Mouse (Mus musculus) kidney, adult 2 months (tissue): Measurements from ENCODE around the gene Ints6l. TPM values are rescaled to one million over a fixed set of nuclear protein-coding genes. Genes with fewer than 3 reads are reported as not detected.

Source experiments
- DNase-seq: peaks from one replicate; pipeline ENCODE4 v3.0.0; 2021
- H3K27ac ChIP-seq: fragments of 200-500 bp; 2 replicates; pipeline ENCODE4 v1.5.1; 2012; ENCODE audit warnings: low read depth, low read length, control low read depth, inconsistent platforms; ENCODE audit not compliant: insufficient read depth
- H3K27me3 ChIP-seq: fragments of 200-500 bp; replicated peaks from 2 replicates; pipeline ENCODE4 v1.6.1; 2012; ENCODE audit warnings: mild to moderate bottlenecking, moderate library complexity, low read length, inconsistent platforms; ENCODE audit not compliant: control insufficient read depth, insufficient read depth
- H3K36me3 ChIP-seq: fragments of 200-500 bp; 2 replicates; pipeline ENCODE4 v1.6.1; 2012; ENCODE audit warnings: mild to moderate bottlenecking, moderate library complexity, low read length, inconsistent platforms; ENCODE audit not compliant: control insufficient read depth, insufficient read depth
- H3K4me1 ChIP-seq: fragments of 200-500 bp; 2 replicates; pipeline ENCODE4 v1.6.1; 2011; ENCODE audit warnings: low read length; ENCODE audit not compliant: control insufficient read depth, insufficient read depth
- H3K4me3 ChIP-seq: fragments of 200-500 bp; 2 replicates; pipeline ENCODE4 v1.5.1; 2011; ENCODE audit warnings: mild to moderate bottlenecking, low read depth, low read length, control low read depth; ENCODE audit not compliant: insufficient read depth
- CTCF ChIP-seq: fragments of 200-500 bp; conservative IDR thresholded peaks from 2 replicates; pipeline ENCODE4 v1.5.1; 2011; ENCODE audit warnings: low read depth, mild to moderate bottlenecking, control low read depth, low read length, moderate library complexity, mixed read lengths; ENCODE audit not compliant: insufficient read depth, insufficient read length
- POLR2A ChIP-seq: fragments of 200-500 bp; IDR thresholded peaks from one replicate; pipeline ENCODE4 v1.6.1; 2011; ENCODE audit warnings: low read depth, low read length, control low read depth
- WGBS: fragments of 180-500 bp; shearing (Covaris S2); methylation state at CpG from one replicate; pipeline ENCODE4 v1.1.7; 2018; 5-methylcytosine and 5-hydroxymethylcytosine counted together
- polyA plus RNA-seq: library from polyadenylated mRNA; depleted of rRNA; stranded (reverse); fragments of >200 nt; gene quantifications from 2 replicates; pipeline ENCODE4 v1.2.3, GENCODE M21; 2012

The Ints6l gene
- polyA plus RNA-seq, 1 experiment: 8.6 TPM

DNA sequence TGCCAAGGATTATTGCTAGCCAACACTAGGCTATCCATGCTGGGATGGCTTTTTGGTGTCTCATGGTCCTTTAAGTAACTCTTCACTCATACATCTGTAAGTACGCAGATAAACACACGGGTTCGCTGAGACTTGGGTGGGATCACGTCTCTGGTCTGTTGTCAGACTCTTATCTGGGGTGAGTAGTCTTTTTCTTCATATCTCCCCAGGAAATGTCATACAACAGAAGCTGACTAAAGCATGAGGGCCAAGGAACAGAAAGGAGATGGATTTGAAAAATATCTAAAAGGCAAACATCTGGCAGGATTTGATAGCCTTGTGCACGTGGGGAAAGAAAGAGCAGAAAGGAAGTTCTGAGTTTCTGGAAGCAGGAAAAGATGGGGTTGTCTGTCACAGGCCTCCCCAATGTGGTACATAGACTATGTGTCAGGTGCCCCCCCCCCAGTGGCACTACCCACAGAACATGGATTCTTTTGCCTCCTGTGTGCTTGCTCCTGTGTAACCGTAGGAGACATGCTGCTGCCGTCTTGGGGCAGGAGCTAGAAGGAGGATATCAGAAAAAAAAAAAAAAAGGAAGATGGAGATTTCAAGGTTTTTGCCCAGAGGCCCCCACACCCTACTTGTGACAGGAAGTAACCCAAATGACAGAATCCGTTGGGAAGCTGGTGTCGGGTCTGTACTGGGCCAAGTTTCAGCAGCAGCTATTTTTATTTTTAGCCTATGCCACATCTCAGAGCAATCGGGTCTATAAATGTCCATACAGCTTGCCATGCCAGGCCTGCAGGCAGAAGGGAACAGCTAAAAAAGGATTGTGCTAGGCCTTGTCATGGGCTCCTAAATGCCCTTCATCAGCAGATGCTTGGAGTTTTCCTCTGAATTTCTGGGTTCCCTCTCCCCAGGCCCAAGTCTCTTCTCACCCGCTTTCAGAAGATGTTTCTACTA, 7.9 kb upstream of the Ints6l start:
- H3K27ac ChIP-seq: no peak overlapping the region
- H3K27me3 ChIP-seq: no peaks in the 10 kb centered on the region
- 68% methylated on average over 11 of the region's 11 CpGs for WGBS
- no peaks in the 10 kb centered on the region for H3K36me3 ChIP-seq
- no peak for TF ChIP-seq POLR2A
- TF ChIP-seq CTCF: no peak
- DNase-seq: no peak
- H3K4me3 ChIP-seq: no peak overlapping the region
- H3K4me1 ChIP-seq: no peaks in the 10 kb centered on the region

GRCm38 (mm10) chrX:56447524-56448015, 7.1 kb upstream of the Ints6l start, which contains the start of gene Gm2174:
Gene Gm2174, plus strand, starts transcription at chrX:56447965.
- H3K36me3 ChIP-seq: no peaks in the 10 kb centered on the region
- TF ChIP-seq CTCF: no peak
- TF ChIP-seq POLR2A: no peak
- no peak within 1 kb of the TSS for H3K4me3 ChIP-seq
- no peak within 1 kb of the TSS for H3K27ac ChIP-seq
- no peaks in the 10 kb centered on the region for H3K27me3 ChIP-seq
- WGBS: 79% methylated on average over 4 of the region's 4 CpGs
- no peaks in the 10 kb centered on the region for H3K4me1 ChIP-seq
- DNase-seq: no peak

- TF ChIP-seq POLR2A: peak; percentile 4
- no peak for TF ChIP-seq CTCF
These were observed 952 bp downstream of the Ints6l start for GRCm38 (mm10) chrX:56455372-56456246.

DNA sequence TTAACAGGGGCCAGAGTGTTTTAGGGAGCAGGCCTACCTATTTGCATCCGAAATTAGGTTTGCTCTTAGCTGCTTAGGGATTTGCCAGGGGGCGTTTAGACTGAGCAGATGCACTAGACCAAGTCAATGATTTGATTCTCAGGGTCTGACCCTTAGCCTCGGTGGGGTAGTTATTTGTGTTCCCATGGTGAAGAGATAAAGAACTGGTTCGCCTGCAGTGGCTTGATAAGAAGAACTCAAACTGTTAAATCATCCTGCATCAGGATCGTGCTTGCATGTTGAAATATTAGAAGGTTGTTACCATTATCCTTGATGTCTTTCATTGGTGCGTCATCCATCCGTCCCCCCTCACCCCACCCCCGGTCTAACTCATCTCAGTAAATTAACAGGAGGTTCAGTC, 1.7 kb downstream of the Ints6l start:
- Histone ChIP-seq H3K27me3 (no peaks in the 10 kb centered on the region), H3K4me3 (peak overlapping the region; percentile 64; the same call in 1 of the 2 replicates), H3K36me3 (no peaks in the 10 kb centered on the region), H3K27ac (peak overlapping the region; percentile 46; the same call in 1 of the 2 replicates), H3K4me1 (no peaks in the 10 kb centered on the region)
- no peak for DNase-seq
- 12% methylated on average over 8 of the region's 8 CpGs for WGBS
- TF ChIP-seq CTCF (no peak), POLR2A (no peak)

More at GRCm38 (mm10) chrX:56455372-56456246, 952 bp downstream of the Ints6l start:
- under 1% methylated on average over 57 of the region's 65 CpGs for WGBS
- Histone ChIP-seq H3K36me3 (no peaks in the 10 kb centered on the region), H3K4me3 (peak overlapping the region; percentile 85), H3K27ac (peak overlapping the region; percentile 86), H3K4me1 (no peaks in the 10 kb centered on the region), H3K27me3 (no peaks in the 10 kb centered on the region)
- DNase-seq: peak; percentile 92

DNA sequence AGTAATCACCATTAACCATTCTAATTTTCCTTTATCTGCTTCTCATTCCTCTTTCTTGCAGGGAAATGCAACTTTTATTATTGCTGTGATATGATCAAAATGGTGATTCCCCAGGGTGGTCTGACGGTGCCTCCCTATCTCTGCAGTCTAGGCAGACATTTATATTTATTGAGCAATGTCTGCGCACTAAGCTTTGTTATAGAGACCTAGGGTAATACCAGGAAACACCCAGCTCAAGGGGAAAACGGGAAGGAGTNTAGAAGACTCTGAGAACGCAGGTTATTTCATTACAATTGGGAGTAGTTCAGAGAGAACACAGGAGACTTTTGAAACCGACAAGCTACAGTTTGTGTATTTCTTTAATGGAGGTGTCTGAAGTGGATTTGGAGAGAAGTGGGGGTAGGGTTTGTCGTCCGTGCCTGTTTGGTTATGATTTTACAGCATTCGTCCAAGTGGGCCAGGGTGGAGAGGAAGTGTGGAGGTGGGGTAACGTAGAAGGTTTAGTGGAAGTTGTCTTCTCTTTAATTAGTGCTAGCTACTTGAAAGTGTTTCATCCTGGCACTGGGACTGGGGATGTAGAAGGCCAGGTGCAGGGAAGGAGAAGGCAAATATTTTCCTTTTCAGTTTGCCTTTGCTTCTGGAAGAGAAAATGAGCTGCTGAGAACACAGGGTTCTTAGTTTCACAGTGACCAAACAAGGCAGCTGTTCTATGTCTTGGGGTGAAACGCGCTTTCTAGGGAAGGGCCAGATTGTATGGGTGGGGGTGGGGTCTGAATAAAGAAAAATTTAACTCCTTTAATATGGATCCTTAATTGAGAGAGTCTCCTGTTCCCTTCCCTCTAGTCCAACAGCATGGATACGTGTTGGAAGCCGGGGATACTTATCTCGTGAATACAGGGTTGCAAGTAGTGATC, 7.6 kb downstream of the Ints6l start:
- H3K27ac ChIP-seq: peak overlapping the region; percentile 28

GRCm38 (mm10) chrX:56464906-56465305, 10.2 kb downstream of the Ints6l start:
- no peak for DNase-seq
- Histone ChIP-seq H3K36me3 (no peaks in the 10 kb centered on the region), H3K27me3 (no peaks in the 10 kb centered on the region), H3K4me3 (no peak overlapping the region), H3K27ac (no peak overlapping the region), H3K4me1 (peaks cover 7% of the 10 kb centered on the region)
- 92% methylated on average over 1 of the region's 1 CpGs for WGBS
- TF ChIP-seq CTCF: no peak
- TF ChIP-seq POLR2A: no peak

More for the DNA sequence above, 7.6 kb downstream of the Ints6l start:
- Histone ChIP-seq H3K4me1 (no peaks in the 10 kb centered on the region; the same call in 1 of the 2 replicates), H3K36me3 (no peaks in the 10 kb centered on the region), H3K27me3 (no peaks in the 10 kb centered on the region), H3K4me3 (no peak overlapping the region)
- no peak for DNase-seq
- no peak for TF ChIP-seq CTCF
- TF ChIP-seq POLR2A: no peak
- WGBS: 36% methylated on average over 14 of the region's 14 CpGs
